Mouse (Mus musculus): ENCODE data around the gene Acp4. TPM values are rescaled to one million over a fixed set of nuclear protein-coding genes. Genes with fewer than 3 reads are reported as not detected.
"Not testable (repeated sequence)": the region's sequence is repeated elsewhere in the genome, so short reads cannot be mapped to it uniquely, and the experiment has no call there.

The Acp4 gene
- total and polyA plus RNA-seq, 2 experiments from 2014 or later: not detected

DNA sequence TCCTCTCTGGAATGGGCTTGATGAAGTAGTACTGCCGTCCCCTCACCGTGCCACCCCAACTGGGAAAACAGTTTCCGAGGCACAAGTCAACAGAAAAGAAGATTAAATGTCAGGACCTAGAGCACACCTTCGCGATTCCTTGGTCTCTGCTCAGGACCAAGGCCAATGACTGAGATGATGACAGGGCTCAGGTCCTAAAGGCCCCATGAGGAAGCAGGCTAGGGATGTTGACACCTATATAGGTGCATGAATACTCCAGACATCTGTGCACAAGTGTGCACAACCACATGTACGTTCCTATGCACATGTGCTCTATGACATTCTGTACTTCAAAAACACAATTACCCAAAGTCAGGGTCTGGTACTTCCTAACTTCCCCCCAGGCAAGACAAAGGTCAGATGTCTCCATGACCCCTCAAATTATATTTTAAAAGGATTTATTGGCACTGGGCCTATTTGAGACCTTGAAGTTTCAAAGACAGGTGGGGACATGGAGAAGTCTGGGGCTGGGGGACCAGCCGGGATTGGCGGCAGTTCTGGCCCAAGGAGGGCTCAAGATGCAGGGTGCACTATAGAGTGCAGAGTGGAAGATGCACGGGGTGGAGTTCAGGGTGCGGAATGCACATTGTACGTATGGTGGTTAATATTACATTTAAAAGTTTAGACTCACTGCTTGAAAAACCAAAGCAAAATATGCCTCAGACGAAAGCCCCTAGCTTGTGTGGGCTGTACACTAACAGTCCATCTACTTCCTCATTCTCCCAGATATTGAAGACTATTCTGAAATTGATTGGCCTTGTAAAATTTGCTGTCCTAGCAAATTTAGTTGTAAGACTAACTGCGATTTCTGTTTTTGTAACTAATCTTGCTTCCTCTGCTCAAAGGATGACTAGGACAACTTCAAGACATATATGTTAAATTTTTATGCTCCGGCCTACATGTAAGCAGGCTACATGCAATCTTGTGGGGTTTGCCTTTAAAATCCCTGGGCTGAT is 46.5 kb upstream of the Acp4 start:
- TF ChIP-seq CTCF (IDR thresholded peaks at IDR 0.05): no peak
- H3K27ac ChIP-seq (ENCODE audit: low read depth, low read length): peak overlapping the region; percentile 83
- no peak for ATAC-seq (ENCODE audit: low FRiP score)
- 84% methylated on average over 14 of the region's 14 CpGs for WGBS
- H3K9ac ChIP-seq (replicated peaks; ENCODE audit: low read length, poor library complexity, severe bottlenecking): peak overlapping the region; percentile 70
- no peak for DNase-seq (ENCODE audit: low spot score)
- peak overlapping the region; percentile 49 for H3K4me3 ChIP-seq (ENCODE audit: low read depth, low read length)
- H3K9me3 ChIP-seq (ENCODE audit: low read length): no peaks in the 10 kb centered on the region
- H3K36me3 ChIP-seq (ENCODE audit: insufficient read depth, low read length): no peaks in the 10 kb centered on the region
- no peaks in the 10 kb centered on the region for H3K27me3 ChIP-seq (ENCODE audit: insufficient read depth, low read length)
- peak overlapping the region; percentile 55 for H3K4me2 ChIP-seq (ENCODE audit: low read depth, low read length, poor library complexity, severe bottlenecking)
- peaks cover 6% of the 10 kb centered on the region; the same call in 1 of the 2 replicates for H3K4me1 ChIP-seq (ENCODE audit: insufficient read depth, low read length)

DNA sequence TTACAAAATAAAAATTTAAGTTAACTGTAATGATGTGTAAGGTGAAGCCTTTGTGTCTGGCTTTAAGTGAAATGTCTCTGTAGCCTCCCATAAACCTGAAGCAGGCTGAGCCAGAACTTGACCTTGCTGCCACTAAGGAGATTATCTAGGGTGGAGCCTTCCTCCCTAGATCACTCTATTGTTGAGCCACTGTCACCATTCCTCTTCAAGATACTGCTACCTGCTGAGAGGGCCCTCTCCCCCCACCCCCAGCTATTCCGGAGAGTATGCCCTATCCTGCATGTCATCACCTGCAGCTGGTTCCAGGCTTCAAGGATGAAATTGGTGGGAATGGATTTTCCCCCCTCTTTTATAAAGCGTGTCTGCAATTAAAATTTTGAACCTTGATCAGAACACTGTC is 40.3 kb upstream of the Acp4 start:
- H3K4me1 ChIP-seq (ENCODE audit: insufficient read depth, low read length); H3K4me3 ChIP-seq (ENCODE audit: low read depth, low read length); H3K9ac ChIP-seq (replicated peaks; ENCODE audit: low read length, poor library complexity, severe bottlenecking); H3K36me3 ChIP-seq (ENCODE audit: insufficient read depth, low read length); H3K9me3 ChIP-seq (ENCODE audit: low read length); DNase-seq (ENCODE audit: low spot score); H3K27ac ChIP-seq (ENCODE audit: low read depth, low read length); H3K27me3 ChIP-seq (ENCODE audit: insufficient read depth, low read length); ATAC-seq (ENCODE audit: low FRiP score); H3K4me2 ChIP-seq (ENCODE audit: low read depth, low read length, poor library complexity, severe bottlenecking): not testable (repeated sequence)
- WGBS: 74% methylated on average over 2 of the region's 2 CpGs

DNA sequence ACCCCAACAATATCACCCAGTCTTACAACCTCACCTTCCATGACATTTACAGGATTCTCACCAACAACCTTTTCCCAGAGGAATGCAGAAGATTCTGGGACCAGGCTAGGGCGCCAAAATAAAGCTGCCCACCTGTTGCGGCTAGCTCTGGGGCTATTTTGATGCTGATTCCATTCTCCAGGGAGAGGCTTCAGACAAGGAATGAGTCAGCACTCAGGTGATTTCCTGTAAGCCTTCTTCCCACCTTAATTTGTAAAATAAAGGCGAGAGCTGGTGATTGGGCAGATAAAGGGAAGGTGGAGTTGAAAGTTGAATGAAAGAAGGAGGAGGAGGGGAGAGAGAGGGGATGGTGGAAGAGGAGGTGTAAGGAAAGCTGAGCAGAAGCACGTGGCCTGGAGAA is 34.2 kb upstream of the Acp4 start:
- H3K27me3 ChIP-seq (ENCODE audit: insufficient read depth, low read length): no peaks in the 10 kb centered on the region
- DNase-seq (ENCODE audit: low spot score): no peak
- no peaks in the 10 kb centered on the region for H3K4me1 ChIP-seq (ENCODE audit: insufficient read depth, low read length)
- WGBS: 56% methylated on average over 4 of the region's 4 CpGs
- ATAC-seq (ENCODE audit: low FRiP score): no peak
- no peak for TF ChIP-seq CTCF (IDR thresholded peaks at IDR 0.05)
- no peak overlapping the region for H3K4me2 ChIP-seq (ENCODE audit: low read depth, low read length, poor library complexity, severe bottlenecking)
- no peak overlapping the region for H3K9ac ChIP-seq (replicated peaks; ENCODE audit: low read length, poor library complexity, severe bottlenecking)
- H3K9me3 ChIP-seq (ENCODE audit: low read length): no peaks in the 10 kb centered on the region
- H3K4me3 ChIP-seq (ENCODE audit: low read depth, low read length): no peak overlapping the region
- no peaks in the 10 kb centered on the region for H3K36me3 ChIP-seq (ENCODE audit: insufficient read depth, low read length)
- no peak overlapping the region for H3K27ac ChIP-seq (ENCODE audit: low read depth, low read length)

- Histone ChIP-seq H3K4me2 (ENCODE audit: low read depth, low read length, poor library complexity, severe bottlenecking) (no peak overlapping the region), H3K36me3 (ENCODE audit: insufficient read depth, low read length) (no peaks in the 10 kb centered on the region), H3K27me3 (ENCODE audit: insufficient read depth, low read length) (no peaks in the 10 kb centered on the region), H3K9ac (replicated peaks; ENCODE audit: low read length, poor library complexity, severe bottlenecking) (no peak overlapping the region), H3K4me1 (ENCODE audit: insufficient read depth, low read length) (no peaks in the 10 kb centered on the region), H3K9me3 (ENCODE audit: low read length) (no peaks in the 10 kb centered on the region), H3K27ac (ENCODE audit: low read depth, low read length) (no peak overlapping the region), H3K4me3 (ENCODE audit: low read depth, low read length) (no peak overlapping the region)
- no peak for TF ChIP-seq CTCF (IDR thresholded peaks at IDR 0.05)
- ATAC-seq (ENCODE audit: low FRiP score) (no peak), DNase-seq (ENCODE audit: low spot score) (no peak)
- 85% methylated on average over 4 of the region's 4 CpGs for WGBS
Measured at GRCm38 (mm10) chr7:44290986-44291385, 33.8 kb upstream of the Acp4 start.

GRCm38 (mm10) chr7:44287760-44288159 is 30.6 kb upstream of the Acp4 start:
- Histone ChIP-seq H3K4me2 (ENCODE audit: low read depth, low read length, poor library complexity, severe bottlenecking) (no peak overlapping the region), H3K4me3 (ENCODE audit: low read depth, low read length) (no peak overlapping the region), H3K4me1 (ENCODE audit: insufficient read depth, low read length) (no peaks in the 10 kb centered on the region), H3K27ac (ENCODE audit: low read depth, low read length) (no peak overlapping the region), H3K27me3 (ENCODE audit: insufficient read depth, low read length) (no peaks in the 10 kb centered on the region), H3K9me3 (ENCODE audit: low read length) (no peaks in the 10 kb centered on the region), H3K36me3 (ENCODE audit: insufficient read depth, low read length) (no peaks in the 10 kb centered on the region), H3K9ac (replicated peaks; ENCODE audit: low read length, poor library complexity, severe bottlenecking) (no peak overlapping the region)
- no peak for ATAC-seq (ENCODE audit: low FRiP score)
- 56% methylated on average over 7 of the region's 7 CpGs for WGBS
- DNase-seq (ENCODE audit: low spot score): no peak
- TF ChIP-seq CTCF (IDR thresholded peaks at IDR 0.05): no peak

DNA sequence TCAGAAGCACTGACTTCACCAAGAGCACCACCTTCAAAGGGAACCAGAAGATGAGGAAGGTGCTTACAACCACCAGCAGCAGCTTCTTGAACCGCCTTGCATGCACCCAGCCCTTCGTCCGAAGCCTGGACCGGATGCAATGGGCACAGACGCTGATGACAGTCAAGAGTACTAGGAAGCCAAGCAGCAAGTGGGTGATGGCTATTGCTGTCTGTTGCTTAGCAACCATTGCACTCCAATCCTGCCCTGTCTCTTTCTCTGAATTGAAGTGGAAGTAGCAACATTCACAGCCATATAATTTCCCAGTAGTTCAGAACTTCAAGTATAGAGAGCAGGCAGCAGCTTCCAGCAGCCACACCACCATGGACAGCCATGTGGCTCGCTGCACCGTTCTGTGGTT is 24.4 kb upstream of the Acp4 start:
- ATAC-seq (ENCODE audit: low FRiP score): peak; percentile 50; the same call in 1 of the 2 replicates
- Histone ChIP-seq H3K27me3 (ENCODE audit: insufficient read depth, low read length) (no peaks in the 10 kb centered on the region), H3K27ac (ENCODE audit: low read depth, low read length) (peak overlapping the region; percentile 21; the same call in 1 of the 2 replicates), H3K9ac (replicated peaks; ENCODE audit: low read length, poor library complexity, severe bottlenecking) (no peak overlapping the region), H3K4me1 (ENCODE audit: insufficient read depth, low read length) (no peaks in the 10 kb centered on the region), H3K4me2 (ENCODE audit: low read depth, low read length, poor library complexity, severe bottlenecking) (no peak overlapping the region), H3K36me3 (ENCODE audit: insufficient read depth, low read length) (no peaks in the 10 kb centered on the region), H3K4me3 (ENCODE audit: low read depth, low read length) (no peak overlapping the region), H3K9me3 (ENCODE audit: low read length) (no peaks in the 10 kb centered on the region)
- peak; percentile 44 for DNase-seq (ENCODE audit: low spot score)
- 61% methylated on average over 7 of the region's 7 CpGs for WGBS
- TF ChIP-seq CTCF (IDR thresholded peaks at IDR 0.05): no peak
